ENCODE assay signal across 15 mouse cellular contexts in the genomic region with DNA sequence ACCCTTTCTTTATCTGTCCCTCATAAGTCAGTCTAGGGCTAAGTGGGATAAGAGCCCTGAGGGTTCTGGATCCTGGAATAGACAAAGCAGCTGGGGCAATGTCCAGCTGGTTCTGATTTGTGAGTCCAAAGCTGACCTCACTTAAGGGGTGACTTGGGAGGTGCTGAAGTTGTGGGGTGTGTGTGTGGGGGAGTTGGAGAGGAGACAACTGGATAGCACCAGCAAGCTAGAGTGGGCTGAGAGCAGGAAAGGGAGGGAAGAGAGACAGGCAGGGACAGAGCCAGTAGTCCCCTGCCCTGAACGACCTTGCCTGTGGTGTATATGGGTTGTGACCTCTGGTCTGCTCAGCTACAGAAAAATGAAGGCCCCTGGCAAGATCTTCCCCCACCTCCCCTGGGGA. TPM values are rescaled to one million over a fixed set of nuclear protein-coding genes. Genes with fewer than 3 reads are reported as not detected.
DNase-seq lines count a peak whose midpoint lies in the region; ATAC-seq and TF ChIP-seq lines count a peak whose summit lies in the region.
"Had no signal": no experiment of that assay in that cellular context is flagged by ENCODE, and none has a peak within 500 bp of the region (broad histone marks: within the 10 kb centered on the region; RNA-seq: fewer than 3 reads in every experiment).

No protein-coding gene starts in this region.

- no peak for TF ChIP-seq POLR2A in lung, adult 2 months (IDR thresholded peaks at IDR 0.05; ENCODE audit: borderline replicate concordance, extremely low read depth, low read depth, low read length)

- H3K36me3 ChIP-seq in forebrain, embryonic 11.5 days (ENCODE audit: control insufficient read depth, insufficient read depth, low read length): no peaks in the 10 kb centered on the region
- H3K36me3 ChIP-seq in hindbrain, embryonic 15.5 days: no peaks in the 10 kb centered on the region
- no peaks in the 10 kb centered on the region for H3K36me3 ChIP-seq in neural tube, embryonic 12.5 days
- H3K36me3 ChIP-seq: heart, embryonic 12.5 days; limb, embryonic 12.5 days had no signal

- DNase-seq in cerebellum, postnatal 25 days: peak; percentile 44 to 56
- no peak for DNase-seq in cerebellum, adult 9-10 months
- DNase-seq in forebrain, embryonic 11.5 days (ENCODE audit: low spot score): no peak
- DNase-seq in lung, adult 2 months: no peak
- DNase-seq in frontal cortex, postnatal 14 days (ENCODE audit: low spot score in 2 of 2): no peak
- no peak for DNase-seq in layer of hippocampus, adult 9-11 months
- DNase-seq: gastrocnemius, adult 2 months; layer of hippocampus, postnatal 36 days; thymus, postnatal 36 days had no signal

- no peak overlapping the region for H3K9ac ChIP-seq in forebrain, embryonic 11.5 days (ENCODE audit: low read length)
- H3K9ac ChIP-seq in hindbrain, embryonic 15.5 days: no peak overlapping the region
- peak overlapping the region; percentile 21; the same call in 1 of the 2 replicates for H3K9ac ChIP-seq in neural tube, embryonic 12.5 days
- H3K9ac ChIP-seq: heart, embryonic 12.5 days; limb, embryonic 12.5 days had no signal

- H3K4me1 ChIP-seq in forebrain, embryonic 11.5 days (replicated peaks; ENCODE audit: control insufficient read depth, insufficient read depth, low read length): peaks cover 18% of the 10 kb centered on the region
- H3K4me1 ChIP-seq in hindbrain, embryonic 15.5 days (replicated peaks): peaks cover 71% of the 10 kb centered on the region
- peaks cover 74% of the 10 kb centered on the region for H3K4me1 ChIP-seq in neural tube, embryonic 12.5 days
- H3K4me1 ChIP-seq in lung, adult 2 months (ENCODE audit: control insufficient read depth, insufficient read depth, low read length): peaks cover 3% of the 10 kb centered on the region; the same call in 1 of the 2 replicates

- no peak overlapping the region for H3K27ac ChIP-seq in forebrain, embryonic 11.5 days (ENCODE audit: low read depth, low read length)
- peak overlapping the region; percentile 81 for H3K27ac ChIP-seq in hindbrain, embryonic 15.5 days (replicated peaks)
- peak overlapping the region; percentile 7; the same call in 1 of the 2 replicates for H3K27ac ChIP-seq in neural tube, embryonic 12.5 days
- H3K27ac ChIP-seq: gastrocnemius, adult 2 months; kidney, postnatal 0 days had no signal

- no peak for TF ChIP-seq CTCF in lung, adult 2 months (IDR thresholded peaks at IDR 0.05; ENCODE audit: insufficient read depth, low read length)

- H3K4me3 ChIP-seq in forebrain, embryonic 11.5 days (ENCODE audit: low read depth, low read length): no peak overlapping the region
- peak overlapping the region; percentile 8; the same call in 1 of the 2 replicates for H3K4me3 ChIP-seq in hindbrain, embryonic 15.5 days
- no peak overlapping the region; the same call in 1 of the 2 replicates for H3K4me3 ChIP-seq in neural tube, embryonic 12.5 days
- H3K4me3 ChIP-seq in lung, adult 2 months (replicated peaks; ENCODE audit: extremely low read depth, low read depth, low read length): no peak overlapping the region
- H3K4me3 ChIP-seq: gastrocnemius, adult 2 months; heart, embryonic 12.5 days; limb, embryonic 12.5 days had no signal

- no peaks in the 10 kb centered on the region for H3K9me3 ChIP-seq in forebrain, embryonic 11.5 days (ENCODE audit: control insufficient read depth, low read length)
- no peaks in the 10 kb centered on the region for H3K9me3 ChIP-seq in hindbrain, embryonic 15.5 days
- no peaks in the 10 kb centered on the region for H3K9me3 ChIP-seq in neural tube, embryonic 12.5 days
- H3K9me3 ChIP-seq: heart, embryonic 12.5 days; limb, embryonic 12.5 days had no signal

- 28% methylated on average over 1 of the region's 1 CpGs for WGBS in forebrain, embryonic 11.5 days
- WGBS in hindbrain, embryonic 15.5 days: 15% methylated on average over 1 of the region's 1 CpGs
- WGBS in neural tube, embryonic 12.5 days: 14% methylated on average over 1 of the region's 1 CpGs
- 27% methylated on average over 1 of the region's 1 CpGs for WGBS in lung, adult 2 months

- H3K27me3 ChIP-seq in forebrain, embryonic 11.5 days (ENCODE audit: control insufficient read depth, insufficient read depth, low read length): no peaks in the 10 kb centered on the region
- no peaks in the 10 kb centered on the region for H3K27me3 ChIP-seq in hindbrain, embryonic 15.5 days
- H3K27me3 ChIP-seq in neural tube, embryonic 12.5 days (replicated peaks): no peaks in the 10 kb centered on the region

- no peak for ATAC-seq in forebrain, embryonic 11.5 days (replicated peaks; ENCODE audit: low FRiP score)
- ATAC-seq in hindbrain, embryonic 15.5 days (ENCODE audit: low FRiP score, low read depth): no peak
- ATAC-seq in neural tube, embryonic 12.5 days (ENCODE audit: low FRiP score, low read depth): no peak

- H3K4me2 ChIP-seq in forebrain, embryonic 11.5 days (ENCODE audit: low read depth, low read length, severe bottlenecking): peak overlapping the region; percentile 42; the same call in 1 of the 2 replicates
- H3K4me2 ChIP-seq in hindbrain, embryonic 15.5 days: peak overlapping the region; percentile 48
- H3K4me2 ChIP-seq in neural tube, embryonic 12.5 days (replicated peaks): peak overlapping the region; percentile 52

RNA-seq across cellular contexts. Expression of a gene that starts 13.4 kb away (rescaled TPM):
- polyA plus RNA-seq in forebrain, embryonic 11.5 days (2014; fragmentation: Nextera tagmentation; extraction: Ambion mirVana): 12.1 and 12.2 TPM in 2 replicates
- polyA plus RNA-seq in hindbrain, embryonic 15.5 days (2015; fragmentation: Nextera tagmentation; extraction: Ambion mirVana): 21.2 and 21.6 TPM in 2 replicates
- 16.9 and 17.0 TPM in 2 replicates for polyA plus RNA-seq in neural tube, embryonic 12.5 days (2016; fragmentation: Nextera tagmentation; extraction: Ambion mirVana)
- 0.01 TPM in 1 of 2 replicates, not detected in the other for polyA plus RNA-seq in lung, adult 2 months (2012; rRNA removed)
- polyA plus RNA-seq: liver, embryonic 16.5 days had no signal

Comparison
In these comparisons a context has a peak if more than half of its experiments do, and no peak if none do; other contexts are left out.
1. DNase-seq: peak in cerebellum, postnatal 25 days (2 of 2); none in cerebellum, adult 9-10 months (single experiment), forebrain, embryonic 11.5 days (single experiment), lung, adult 2 months (single experiment), frontal cortex, postnatal 14 days (0 of 2) and layer of hippocampus, adult 9-11 months (single experiment).
2. RNA of a gene that starts 13.4 kb away (polyA plus RNA-seq): 21.2 to 21.6 TPM in hindbrain, embryonic 15.5 days, 16.9 to 17.0 TPM in neural tube, embryonic 12.5 days and 12.1 to 12.2 TPM in forebrain, embryonic 11.5 days; 0.01 TPM in lung, adult 2 months; every median in the first group is over 10 times any median in the second.
3. Peak in every context shown above with its lines, with median percentiles within 50 percentile points of each other: H3K4me2 ChIP-seq.